Mouse (Mus musculus): ENCODE results near the gene Gm9970.

GRCm38 (mm10) chr5:31267686-31268085, 26.7 kb upstream of the Gm9970 start:
- TF ChIP-seq GATA1 (IDR thresholded peaks at IDR 0.05; ENCODE audit: borderline replicate concordance, low read length) (no peak), FLI1 (IDR thresholded peaks at IDR 0.05; ENCODE audit: low read length) (no peak)

Data from megakaryocyte, embryonic 14.5 days (primary cell).